Mouse (Mus musculus) E14TG2a.4 (cell line): ENCODE data around the gene Serpinb9.
"Not testable (repeated sequence)": the region's sequence is repeated elsewhere in the genome, so short reads cannot be mapped to it uniquely, and the experiment has no call there.

ENCODE experiments used
- H3K27me3 ChIP-seq: 2 replicates; pipeline ENCODE4 v1.6.1; 2014; ENCODE audit warnings: low read length, control low read depth; ENCODE audit not compliant: insufficient read depth
- H3K36me3 ChIP-seq: 2 replicates; pipeline ENCODE4 v1.6.1; 2014; ENCODE audit warnings: low read length, control low read depth; ENCODE audit not compliant: insufficient read depth
- H3K4me1 ChIP-seq: replicated peaks from 2 replicates; pipeline ENCODE4 v1.6.1; 2014; ENCODE audit warnings: low read depth, low read length, control low read depth
- H3K4me3 ChIP-seq: replicated peaks from 2 replicates; pipeline ENCODE4 v1.5.1; 2014; ENCODE audit warnings: mild to moderate bottlenecking, low read length
- H3K9me3 ChIP-seq: 2 replicates; pipeline ENCODE4 v1.6.1; 2014; ENCODE audit warnings: low read length, control low read depth
- CTCF ChIP-seq: conservative IDR thresholded peaks from 2 replicates; pipeline ENCODE4 v1.5.1; 2014; ENCODE audit warnings: low read length
- NANOG ChIP-seq: IDR thresholded peaks from 2 replicates; pipeline ENCODE4 v1.6.1; 2014; ENCODE audit warnings: borderline replicate concordance, low read length, mixed read lengths
- POU5F1 ChIP-seq: IDR thresholded peaks from 2 replicates; pipeline ENCODE4 v1.6.1; 2014; ENCODE audit warnings: low read length, borderline replicate concordance

The Serpinb9 gene

GRCm38 (mm10) chr13:33012395-33012794 is 9.3 kb downstream of the Serpinb9 start:
- no peaks in the 10 kb centered on the region for H3K27me3 ChIP-seq
- H3K36me3 ChIP-seq, result no peaks in the 10 kb centered on the region
- H3K4me1 ChIP-seq, result no peaks in the 10 kb centered on the region
- no peak for TF ChIP-seq NANOG
- no peak for TF ChIP-seq POU5F1
- TF ChIP-seq CTCF, result no peak
- H3K4me3 ChIP-seq, result no peak overlapping the region
- no peaks in the 10 kb centered on the region for H3K9me3 ChIP-seq

- Histone ChIP-seq H3K4me3 (no peak overlapping the region), H3K4me1 (no peaks in the 10 kb centered on the region), H3K9me3 (no peaks in the 10 kb centered on the region), H3K36me3 (no peaks in the 10 kb centered on the region), H3K27me3 (no peaks in the 10 kb centered on the region)
- TF ChIP-seq CTCF (no peak), POU5F1 (no peak)
Measured at GRCm38 (mm10) chr13:33013271-33013670, 10.2 kb downstream of the Serpinb9 start.

- H3K4me3 ChIP-seq, result no peak overlapping the region
- TF ChIP-seq POU5F1, result no peak
- no peak for TF ChIP-seq NANOG
- no peak for TF ChIP-seq CTCF
- H3K4me1 ChIP-seq, result peaks cover 20% of the 10 kb centered on the region
Measured at GRCm38 (mm10) chr13:33022371-33022770, 19.3 kb downstream of the Serpinb9 start.

GRCm38 (mm10) chr13:33026427-33027057 is 23.5 kb downstream of the Serpinb9 start:
- Histone ChIP-seq H3K36me3 (no peaks in the 10 kb centered on the region), H3K9me3 (peaks cover 5% of the 10 kb centered on the region; the same call in 1 of the 2 replicates), H3K4me3 (no peak overlapping the region), H3K4me1 (peaks cover 44% of the 10 kb centered on the region), H3K27me3 (no peaks in the 10 kb centered on the region)
- TF ChIP-seq POU5F1 (no peak), NANOG (no peak), CTCF (no peak)

More at GRCm38 (mm10) chr13:33022371-33022770, 19.3 kb downstream of the Serpinb9 start:
- Histone ChIP-seq H3K36me3 (no peaks in the 10 kb centered on the region), H3K9me3 (0 out of 2 replicates have a peak, but pooled peaks cover 4% of the 10 kb centered on the region), H3K27me3 (no peaks in the 10 kb centered on the region)

- Histone ChIP-seq H3K36me3 (no peaks in the 10 kb centered on the region), H3K4me1 (peaks cover 44% of the 10 kb centered on the region), H3K9me3 (peaks cover 5% of the 10 kb centered on the region; the same call in 1 of the 2 replicates), H3K27me3 (no peaks in the 10 kb centered on the region), H3K4me3 (peak within 1 kb of the TSS; percentile 17; the same call in 1 of the 2 replicates)
- TF ChIP-seq POU5F1 (no peak), CTCF (no peak)
Measured at GRCm38 (mm10) chr13:33027244-33027643, 24.2 kb downstream of the Serpinb9 start, which contains the start of gene Serpinb9b. TSS of gene Serpinb9b (plus strand) at chr13:33027416.

GRCm38 (mm10) chr13:33028146-33028545 is 25.1 kb downstream of the Serpinb9 start:
- Histone ChIP-seq H3K9me3 (peaks cover 5% of the 10 kb centered on the region; the same call in 1 of the 2 replicates), H3K27me3 (no peaks in the 10 kb centered on the region), H3K36me3 (no peaks in the 10 kb centered on the region), H3K4me1 (peaks cover 44% of the 10 kb centered on the region), H3K4me3 (peak overlapping the region; percentile 17; the same call in 1 of the 2 replicates)
- TF ChIP-seq NANOG, result no peak
- TF ChIP-seq CTCF, result no peak
- no peak for TF ChIP-seq POU5F1

GRCm38 (mm10) chr13:33028550-33028949 is 25.5 kb downstream of the Serpinb9 start:
- Histone ChIP-seq H3K9me3 (peaks cover 5% of the 10 kb centered on the region; the same call in 1 of the 2 replicates), H3K4me3 (peak overlapping the region; percentile 17; the same call in 1 of the 2 replicates), H3K27me3 (no peaks in the 10 kb centered on the region), H3K36me3 (no peaks in the 10 kb centered on the region), H3K4me1 (peaks cover 44% of the 10 kb centered on the region)
- TF ChIP-seq NANOG, result no peak
- TF ChIP-seq POU5F1, result no peak
- no peak for TF ChIP-seq CTCF

- H3K4me1 ChIP-seq, result peaks cover 44% of the 10 kb centered on the region
- H3K4me3 ChIP-seq, H3K27me3 ChIP-seq, H3K36me3 ChIP-seq, H3K9me3 ChIP-seq: not testable (repeated sequence)
Measured at GRCm38 (mm10) chr13:33029478-33029877, 26.4 kb downstream of the Serpinb9 start.

- no peaks in the 10 kb centered on the region for H3K27me3 ChIP-seq
- H3K9me3 ChIP-seq, result peaks cover 5% of the 10 kb centered on the region; the same call in 1 of the 2 replicates
- peaks cover 44% of the 10 kb centered on the region for H3K4me1 ChIP-seq
- no peak overlapping the region for H3K4me3 ChIP-seq
- TF ChIP-seq NANOG (peak; percentile 34; the same call in 1 of the 2 replicates), CTCF (no peak)
- no peaks in the 10 kb centered on the region for H3K36me3 ChIP-seq
Measured at GRCm38 (mm10) chr13:33030281-33030680, 27.2 kb downstream of the Serpinb9 start.
